Mouse (Mus musculus): ENCODE measurements at regions not wholly inside any gene's neighbourhood (a gene's known extent, or its start where the extent isn't known, plus 50 kb on each side); places are given as distances from the start of the nearest gene placed in this dataset.
"Not testable (repeated sequence)": the region's sequence is repeated elsewhere in the genome, so short reads cannot be mapped to it uniquely, and the experiment has no call there.

GRCm38 (mm10) chr12:117378297-117378887 lies 137.9 kb upstream of the Rapgef5 start:
- in situ Hi-C loops (cut with MseI, MboI), result no loop called here

- in situ Hi-C loops (cut with MseI, MboI), result no loop called here
Observed at GRCm38 (mm10) chr12:117379103-117379850, 137.0 kb upstream of the Rapgef5 start.

GRCm38 (mm10) chr12:117380836-117381235 lies 135.4 kb upstream of the Rapgef5 start:
- in situ Hi-C loops (cut with MseI, MboI), result no loop called here

- in situ Hi-C loops (cut with MseI, MboI), result not testable (repeated sequence)
Observed at GRCm38 (mm10) chr12:117382727-117383126, 133.6 kb upstream of the Rapgef5 start.

- in situ Hi-C loops (cut with MseI, MboI), result loop anchor here in 1 of 2 experiments (5.0 kb wide), 1 partner anchor 382 kb away; no protein-coding TSS in a partner anchor
Observed at GRCm38 (mm10) chr12:117385072-117385666, 131.1 kb upstream of the Rapgef5 start.

- in situ Hi-C loops (cut with MseI, MboI), result loop anchor here in 1 of 2 experiments (5.0 kb wide), 1 partner anchor 382 kb away; no protein-coding TSS in a partner anchor
Observed at GRCm38 (mm10) chr12:117385697-117386096, 130.6 kb upstream of the Rapgef5 start.

- in situ Hi-C loops (cut with MseI, MboI), result loop anchor here in 1 of 2 experiments (5.0 kb wide), 1 partner anchor 380 kb away; no protein-coding TSS in a partner anchor
Observed at GRCm38 (mm10) chr12:117386957-117387356, 129.3 kb upstream of the Rapgef5 start.

GRCm38 (mm10) chr12:117389516-117390347 lies 126.5 kb upstream of the Rapgef5 start:
- in situ Hi-C loops (cut with MseI, MboI), result loop anchor here in 1 of 2 experiments (5.0 kb wide), 1 partner anchor 378 kb away; no protein-coding TSS in a partner anchor

GRCm38 (mm10) chr12:117397512-117397911 lies 118.8 kb upstream of the Rapgef5 start:
- in situ Hi-C loops (cut with MseI, MboI), result loop anchor here in 1 of 2 experiments (5.0 kb wide), 1 partner anchor 370 kb away; no protein-coding TSS in a partner anchor

GRCm38 (mm10) chr12:117403513-117404156 lies 112.6 kb upstream of the Rapgef5 start:
- in situ Hi-C loops (cut with MseI, MboI), result no loop called here

GRCm38 (mm10) chr12:117404157-117404752 lies 112.0 kb upstream of the Rapgef5 start:
- in situ Hi-C loops (cut with MseI, MboI), result no loop called here

GRCm38 (mm10) chr12:117406832-117407231 lies 109.4 kb upstream of the Rapgef5 start:
- in situ Hi-C loops (cut with MseI, MboI), result no loop called here

- in situ Hi-C loops (cut with MseI, MboI), result no loop called here
Observed at GRCm38 (mm10) chr12:117410604-117411003, 105.7 kb upstream of the Rapgef5 start.

GRCm38 (mm10) chr12:117412257-117412656 lies 104.0 kb upstream of the Rapgef5 start:
- in situ Hi-C loops (cut with MseI, MboI), result no loop called here

- in situ Hi-C loops (cut with MseI, MboI), result no loop called here
Observed at GRCm38 (mm10) chr12:117412779-117413505, 103.3 kb upstream of the Rapgef5 start.

GRCm38 (mm10) chr12:117414020-117414419 lies 102.3 kb upstream of the Rapgef5 start:
- in situ Hi-C loops (cut with MseI, MboI), result no loop called here

- in situ Hi-C loops (cut with MseI, MboI), result no loop called here
Observed at GRCm38 (mm10) chr12:117415146-117415545, 101.1 kb upstream of the Rapgef5 start.

- in situ Hi-C loops (cut with MseI, MboI), result no loop called here
Observed at GRCm38 (mm10) chr12:117417991-117418390, 98.3 kb upstream of the Rapgef5 start.

GRCm38 (mm10) chr12:117422315-117422978 lies 93.8 kb upstream of the Rapgef5 start:
- in situ Hi-C loops (cut with MseI, MboI), result loop anchor here in 1 of 2 experiments (10.0 kb wide), 2 partner anchors 162 to 342 kb away; no protein-coding TSS in a partner anchor

Data from mouse trophoblast stem cell (cell line).